Mouse (Mus musculus): ENCODE data around the gene Luzp1. TPM values are rescaled to one million over a fixed set of nuclear protein-coding genes. Genes with fewer than 3 reads are reported as not detected.

Luzp1 gene
- polyA plus RNA-seq, 1 experiment: 21.0 TPM

DNA sequence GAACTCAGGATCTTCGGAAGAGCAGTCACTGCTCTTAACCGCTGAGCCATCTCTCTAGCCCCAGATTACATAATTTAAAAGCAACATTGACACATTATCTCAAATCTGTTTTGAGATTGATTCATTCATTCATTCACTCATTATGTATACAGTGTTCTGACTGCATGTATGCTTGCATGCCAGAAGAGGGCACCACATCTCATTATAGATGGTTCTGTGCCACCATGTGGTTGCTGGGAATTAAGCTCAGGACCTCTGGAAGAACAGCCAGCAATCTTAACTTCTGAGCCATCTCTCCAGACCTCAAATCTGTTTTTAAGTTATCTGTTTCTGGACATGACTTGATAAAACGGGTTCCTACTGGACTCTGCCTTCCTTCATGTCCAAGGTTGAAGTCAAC lies 130.3 kb downstream of the Luzp1 start:
- H3K4me1 ChIP-seq (ENCODE audit: control insufficient read depth, insufficient read depth, insufficient read length, low read length): peaks cover 10% of the 10 kb centered on the region
- peak overlapping the region; percentile 16; the same call in 1 of the 2 replicates for H3K4me3 ChIP-seq (ENCODE audit: insufficient read depth, low read depth, low read length)
- H3K27ac ChIP-seq (replicated peaks; ENCODE audit: low read depth, low read length): no peak overlapping the region

GRCm38 (mm10) chr4:136600536-136600935 lies 131.0 kb downstream of the Luzp1 start:
- Histone ChIP-seq H3K4me3 (ENCODE audit: insufficient read depth, low read depth, low read length) (no peak overlapping the region), H3K27ac (replicated peaks; ENCODE audit: low read depth, low read length) (no peak overlapping the region), H3K4me1 (ENCODE audit: control insufficient read depth, insufficient read depth, insufficient read length, low read length) (peaks cover 10% of the 10 kb centered on the region)

- H3K4me1 ChIP-seq (ENCODE audit: control insufficient read depth, insufficient read depth, insufficient read length, low read length): peaks cover 10% of the 10 kb centered on the region
- no peak overlapping the region for H3K27ac ChIP-seq (replicated peaks; ENCODE audit: low read depth, low read length)
- H3K4me3 ChIP-seq (ENCODE audit: insufficient read depth, low read depth, low read length): peak overlapping the region; percentile 88
Observed at GRCm38 (mm10) chr4:136601476-136601875, 131.9 kb downstream of the Luzp1 start.

- H3K4me1 ChIP-seq (ENCODE audit: control insufficient read depth, insufficient read depth, insufficient read length, low read length): peaks cover 10% of the 10 kb centered on the region
Observed at GRCm38 (mm10) chr4:136602018-136602554, 132.5 kb downstream of the Luzp1 start.

GRCm38 (mm10) chr4:136602568-136602967 lies 133.0 kb downstream of the Luzp1 start, which contains the start of gene Kdm1a:
Gene Kdm1a, minus strand, starts transcription at chr4:136602723.
- H3K27ac ChIP-seq (replicated peaks; ENCODE audit: low read depth, low read length): peak within 1 kb of the TSS; percentile 65
- H3K4me1 ChIP-seq (ENCODE audit: control insufficient read depth, insufficient read depth, insufficient read length, low read length): peaks cover 10% of the 10 kb centered on the region
- H3K4me3 ChIP-seq (ENCODE audit: insufficient read depth, low read depth, low read length): peak within 1 kb of the TSS; percentile 88

More at GRCm38 (mm10) chr4:136602018-136602554, 132.5 kb downstream of the Luzp1 start:
- Histone ChIP-seq H3K27ac (replicated peaks; ENCODE audit: low read depth, low read length) (peak overlapping the region; percentile 65), H3K4me3 (ENCODE audit: insufficient read depth, low read depth, low read length) (peak overlapping the region; percentile 88)

Other genes with a start within 250 kb of the Luzp1 start
- gene Tcea3, start 222.0 kb upstream of the Luzp1 start, polyA plus RNA-seq (2012; ENCODE audit: insufficient read depth, insufficient read length, missing spikeins): 10.3 and 11.6 TPM in 2 replicates
- gene Zfp46, start 185.1 kb upstream of the Luzp1 start, polyA plus RNA-seq (2012; ENCODE audit: insufficient read depth, insufficient read length, missing spikeins): 3.9 and 6.9 TPM in 2 replicates
- gene Hnrnpr, start 158.8 kb upstream of the Luzp1 start, polyA plus RNA-seq (2012; ENCODE audit: insufficient read depth, insufficient read length, missing spikeins): 34.6 and 36.9 TPM in 2 replicates
- gene Htr1d, start 46.2 kb upstream of the Luzp1 start, polyA plus RNA-seq (2012; ENCODE audit: insufficient read depth, insufficient read length, missing spikeins): not detected in 2 replicates
- gene 6030445D17Rik, start 7.5 kb upstream of the Luzp1 start, polyA plus RNA-seq (2012; ENCODE audit: insufficient read depth, insufficient read length, missing spikeins): not detected in 2 replicates
- gene Kdm1a, start 133.0 kb downstream of the Luzp1 start, polyA plus RNA-seq (2012; ENCODE audit: insufficient read depth, insufficient read length, missing spikeins): 12.9 TPM in 2 replicates
- gene Tex46, start 140.7 kb downstream of the Luzp1 start, polyA plus RNA-seq (2012; ENCODE audit: insufficient read depth, insufficient read length, missing spikeins): not detected in 2 replicates
- gene Lactbl1, start 152.9 kb downstream of the Luzp1 start, polyA plus RNA-seq (2012; ENCODE audit: insufficient read depth, insufficient read length, missing spikeins): not detected in 2 replicates